Mouse (Mus musculus) liver, embryonic 13.5 days (tissue): Measurements from ENCODE around the gene Rimklb. TPM values are rescaled to one million over a fixed set of nuclear protein-coding genes. Genes with fewer than 3 reads are reported as not detected.
"Not testable (repeated sequence)": the region's sequence is repeated elsewhere in the genome, so short reads cannot be mapped to it uniquely, and the experiment has no call there.

Experiments
- ATAC-seq: fragments of 200-750 bp; cut with Nextera tagmentation; 2 replicates; pipeline ENCODE4 v1.8.0; 2017; ENCODE audit warnings: low read depth, mild to moderate bottlenecking, moderate number of reproducible peaks, moderate library complexity
- DNase-seq: peaks from one replicate; pipeline ENCODE4 v3.0.0; 2022
- H3K27ac ChIP-seq: fragments of 300-500 bp; sonication (generic); 2 replicates; pipeline ENCODE4 v1.5.1; 2015; ENCODE audit warnings: moderate library complexity, mild to moderate bottlenecking, inconsistent platforms
- H3K27me3 ChIP-seq: fragments of 300-500 bp; sonication (generic); 2 replicates; pipeline ENCODE4 v1.6.1; 2015; ENCODE audit warnings: mild to moderate bottlenecking, inconsistent platforms
- H3K36me3 ChIP-seq: fragments of 300-500 bp; sonication (generic); 2 replicates; pipeline ENCODE4 v1.6.1; 2015; ENCODE audit warnings: mild to moderate bottlenecking, inconsistent platforms
- H3K4me1 ChIP-seq: fragments of 300-500 bp; sonication (generic); replicated peaks from 2 replicates; pipeline ENCODE4 v1.6.1; 2015; ENCODE audit warnings: inconsistent platforms
- H3K4me2 ChIP-seq: fragments of 300-500 bp; sonication (generic); 2 replicates; pipeline ENCODE4 v1.6.1; 2015; ENCODE audit warnings: inconsistent platforms, mild to moderate bottlenecking, moderate library complexity
- H3K4me3 ChIP-seq: fragments of 300-500 bp; sonication (generic); replicated peaks from 2 replicates; pipeline ENCODE4 v1.5.1; 2015; ENCODE audit warnings: mild to moderate bottlenecking, inconsistent platforms
- H3K9ac ChIP-seq: fragments of 300-500 bp; sonication (generic); 2 replicates; pipeline ENCODE4 v1.6.1; 2015; ENCODE audit warnings: mild to moderate bottlenecking, inconsistent platforms
- H3K9me3 ChIP-seq: fragments of 300-500 bp; sonication (generic); replicated peaks from 2 replicates; pipeline ENCODE4 v1.6.1; 2016; ENCODE audit warnings: inconsistent platforms
- WGBS: fragments of 180-500 bp; shearing (Covaris S2); methylation state at CpG from one replicate; pipeline ENCODE4 v1.1.7; 2015; ENCODE audit not compliant: insufficient replicate concordance; 5-methylcytosine and 5-hydroxymethylcytosine counted together
- polyA plus RNA-seq: library from polyadenylated mRNA; unstranded; fragments of >200 nt; fragmentation: Nextera tagmentation; extraction: Ambion mirVana; gene quantifications from 2 replicates; pipeline ENCODE4 v1.2.1, GENCODE M21; 2015

The Rimklb gene
- polyA plus RNA-seq, 1 experiment from 2014 or later = 1.3 TPM

DNA sequence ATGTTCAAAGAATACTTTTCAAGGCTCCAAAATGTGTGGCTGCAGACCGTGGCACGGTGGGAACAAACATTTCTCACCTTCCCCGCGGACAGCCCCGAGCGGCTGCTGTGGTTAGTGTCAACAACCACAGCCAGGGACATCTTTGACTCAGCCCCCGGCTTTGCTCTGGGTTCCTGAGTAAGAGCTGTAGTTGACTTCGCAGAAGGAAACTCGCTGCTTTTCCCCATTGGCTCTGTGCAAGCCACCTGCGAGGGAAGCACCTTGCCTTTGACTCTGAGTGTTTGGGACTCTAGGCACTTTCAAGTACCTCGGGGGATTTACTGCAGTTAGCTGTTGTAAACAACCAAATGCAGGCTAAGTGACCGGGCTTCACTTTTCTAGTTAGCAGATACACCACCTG, 29.0 kb upstream of the Rimklb start:
- no peaks in the 10 kb centered on the region for H3K36me3 ChIP-seq
- WGBS = 15% methylated on average over 12 of the region's 12 CpGs
- H3K4me3 ChIP-seq = no peak overlapping the region
- 0 out of 2 replicates have a peak, but pooled peaks cover 3% of the 10 kb centered on the region for H3K27me3 ChIP-seq
- ATAC-seq = no peak
- H3K27ac ChIP-seq = no peak overlapping the region
- H3K4me2 ChIP-seq = no peak overlapping the region
- no peaks in the 10 kb centered on the region for H3K4me1 ChIP-seq
- no peak overlapping the region for H3K9ac ChIP-seq
- H3K9me3 ChIP-seq = no peaks in the 10 kb centered on the region
- DNase-seq = no peak

- Histone ChIP-seq H3K27me3 (0 out of 2 replicates have a peak, but pooled peaks cover 3% of the 10 kb centered on the region), H3K4me1 (no peaks in the 10 kb centered on the region), H3K36me3 (no peaks in the 10 kb centered on the region), H3K4me3 (no peak overlapping the region), H3K9ac (no peak overlapping the region), H3K27ac (no peak overlapping the region), H3K9me3 (no peaks in the 10 kb centered on the region), H3K4me2 (no peak overlapping the region)
- no peak for ATAC-seq
- WGBS = 61% methylated on average over 8 of the region's 8 CpGs
- no peak for DNase-seq
Measured at GRCm38 (mm10) chr6:122523289-122523688, 24.7 kb upstream of the Rimklb start.

- no peaks in the 10 kb centered on the region for H3K4me1 ChIP-seq
- H3K9ac ChIP-seq = no peak overlapping the region
- H3K27me3 ChIP-seq = 0 out of 2 replicates have a peak, but pooled peaks cover 2% of the 10 kb centered on the region
- no peaks in the 10 kb centered on the region for H3K36me3 ChIP-seq
- 61% methylated on average over 9 of the region's 9 CpGs for WGBS
- H3K4me3 ChIP-seq = no peak overlapping the region
- H3K4me2 ChIP-seq = no peak overlapping the region
- DNase-seq (no peak), ATAC-seq (no peak)
- H3K9me3 ChIP-seq = no peaks in the 10 kb centered on the region
- H3K27ac ChIP-seq = no peak overlapping the region
Measured at GRCm38 (mm10) chr6:122522595-122522994, 24.0 kb upstream of the Rimklb start.

- WGBS = 30% methylated on average over 2 of the region's 2 CpGs
- DNase-seq (no peak), ATAC-seq (no peak)
- Histone ChIP-seq H3K27me3 (no peaks in the 10 kb centered on the region), H3K4me1 (no peaks in the 10 kb centered on the region), H3K4me2 (no peak overlapping the region), H3K27ac (no peak overlapping the region), H3K9ac (no peak overlapping the region), H3K36me3 (no peaks in the 10 kb centered on the region), H3K4me3 (no peak overlapping the region), H3K9me3 (no peaks in the 10 kb centered on the region)
Measured at GRCm38 (mm10) chr6:122519384-122519783, 20.8 kb upstream of the Rimklb start.

GRCm38 (mm10) chr6:122517668-122518067, 19.1 kb upstream of the Rimklb start:
- WGBS = 37% methylated on average over 1 of the region's 1 CpGs

GRCm38 (mm10) chr6:122515762-122516161, 17.2 kb upstream of the Rimklb start:
- not testable (repeated sequence) for ATAC-seq, H3K27ac ChIP-seq, DNase-seq, H3K4me1 ChIP-seq, H3K36me3 ChIP-seq, H3K27me3 ChIP-seq, H3K4me3 ChIP-seq, H3K4me2 ChIP-seq, H3K9ac ChIP-seq, H3K9me3 ChIP-seq
- 69% methylated on average over 2 of the region's 2 CpGs for WGBS

More at GRCm38 (mm10) chr6:122517668-122518067, 19.1 kb upstream of the Rimklb start:
- Histone ChIP-seq H3K9me3 (no peaks in the 10 kb centered on the region), H3K4me3 (no peak overlapping the region), H3K36me3 (no peaks in the 10 kb centered on the region), H3K4me1 (no peaks in the 10 kb centered on the region), H3K27ac (no peak overlapping the region), H3K27me3 (no peaks in the 10 kb centered on the region), H3K9ac (no peak overlapping the region), H3K4me2 (no peak overlapping the region)
- no peak for DNase-seq
- no peak for ATAC-seq

- no peaks in the 10 kb centered on the region for H3K36me3 ChIP-seq
- H3K4me3 ChIP-seq = no peak overlapping the region
- no peaks in the 10 kb centered on the region for H3K4me1 ChIP-seq
- no peak overlapping the region for H3K9ac ChIP-seq
- no peak for ATAC-seq
- no peak overlapping the region for H3K27ac ChIP-seq
- 43% methylated on average over 3 of the region's 3 CpGs for WGBS
- no peaks in the 10 kb centered on the region for H3K9me3 ChIP-seq
- no peaks in the 10 kb centered on the region for H3K27me3 ChIP-seq
- no peak overlapping the region for H3K4me2 ChIP-seq
- no peak for DNase-seq
Measured at GRCm38 (mm10) chr6:122514312-122514711, 15.8 kb upstream of the Rimklb start.

DNA sequence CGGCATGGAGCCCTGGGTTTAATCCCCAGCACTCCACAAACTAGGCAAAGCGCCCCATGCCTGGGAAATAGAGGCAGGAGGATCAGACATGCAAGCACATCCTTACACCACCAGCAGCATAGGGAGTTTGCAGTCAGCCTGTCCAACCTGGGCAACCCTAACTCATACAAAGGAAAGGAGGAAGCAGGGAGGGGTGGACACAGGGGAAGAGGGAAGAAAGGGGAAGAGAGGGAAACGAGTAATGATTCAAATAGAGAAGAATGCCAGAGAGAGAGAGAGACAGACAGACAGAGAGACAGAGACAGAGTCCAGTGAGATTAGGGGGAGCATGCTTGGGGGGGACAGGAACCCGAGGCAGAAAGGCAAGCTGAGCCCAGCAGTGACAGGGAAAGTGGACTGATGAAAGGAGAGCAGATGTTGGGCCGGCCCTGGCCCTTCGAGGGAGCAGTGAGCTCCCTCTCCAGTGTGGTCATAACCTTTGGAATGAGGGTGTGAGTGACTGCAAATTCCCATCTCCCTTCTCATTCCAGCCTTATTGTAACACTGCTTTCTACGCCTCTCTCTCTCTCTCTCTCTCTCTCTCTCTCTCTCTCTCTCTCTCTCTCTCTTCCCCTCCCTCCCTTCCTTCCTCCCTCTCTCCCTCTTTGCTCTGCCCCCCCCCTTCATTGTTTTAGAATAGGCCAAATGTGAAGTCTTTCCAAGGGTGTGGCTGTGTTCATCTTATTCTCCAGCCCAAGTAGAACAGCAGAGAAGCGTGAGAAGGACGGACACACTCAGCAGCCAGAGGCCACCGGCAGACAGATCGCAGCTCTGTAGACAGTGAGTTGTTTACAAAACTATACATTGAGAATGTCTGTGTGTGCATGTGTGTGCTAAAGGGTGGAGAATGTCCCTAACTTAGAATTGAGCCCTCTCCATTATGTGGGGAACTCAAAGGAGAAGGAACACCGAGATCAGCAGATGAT, 14.6 kb upstream of the Rimklb start:
- DNase-seq = no peak
- ATAC-seq = no peak
- Histone ChIP-seq H3K36me3 (no peaks in the 10 kb centered on the region), H3K9me3 (no peaks in the 10 kb centered on the region), H3K4me1 (no peaks in the 10 kb centered on the region), H3K4me2 (no peak overlapping the region), H3K27me3 (no peaks in the 10 kb centered on the region), H3K27ac (no peak overlapping the region), H3K9ac (no peak overlapping the region), H3K4me3 (no peak overlapping the region)
- 48% methylated on average over 11 of the region's 12 CpGs for WGBS

DNA sequence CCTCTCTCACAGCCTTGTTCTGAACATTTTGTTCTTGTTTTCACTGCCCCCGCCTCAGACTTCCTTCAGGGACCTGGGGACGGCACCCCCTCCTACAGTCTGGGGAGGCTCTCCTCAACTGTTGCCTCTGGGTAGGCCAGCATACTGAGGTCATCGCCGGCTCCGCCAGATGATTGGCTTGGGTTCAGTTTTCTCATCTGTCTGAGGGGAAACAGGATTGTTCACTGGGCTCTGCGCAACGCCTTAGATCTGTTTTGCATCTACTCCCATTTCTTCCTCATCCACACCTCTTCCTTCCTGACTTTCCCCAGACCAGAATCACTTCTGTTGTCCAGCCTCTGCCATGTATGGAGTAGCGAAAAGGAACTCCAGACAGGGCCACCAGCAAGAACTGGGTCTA, 9.9 kb upstream of the Rimklb start:
- Histone ChIP-seq H3K27ac (no peak overlapping the region), H3K9ac (no peak overlapping the region), H3K4me3 (no peak overlapping the region), H3K9me3 (no peaks in the 10 kb centered on the region), H3K27me3 (no peaks in the 10 kb centered on the region), H3K4me1 (no peaks in the 10 kb centered on the region), H3K36me3 (no peaks in the 10 kb centered on the region), H3K4me2 (no peak overlapping the region)
- 52% methylated on average over 8 of the region's 8 CpGs for WGBS
- DNase-seq (no peak), ATAC-seq (no peak)

DNA sequence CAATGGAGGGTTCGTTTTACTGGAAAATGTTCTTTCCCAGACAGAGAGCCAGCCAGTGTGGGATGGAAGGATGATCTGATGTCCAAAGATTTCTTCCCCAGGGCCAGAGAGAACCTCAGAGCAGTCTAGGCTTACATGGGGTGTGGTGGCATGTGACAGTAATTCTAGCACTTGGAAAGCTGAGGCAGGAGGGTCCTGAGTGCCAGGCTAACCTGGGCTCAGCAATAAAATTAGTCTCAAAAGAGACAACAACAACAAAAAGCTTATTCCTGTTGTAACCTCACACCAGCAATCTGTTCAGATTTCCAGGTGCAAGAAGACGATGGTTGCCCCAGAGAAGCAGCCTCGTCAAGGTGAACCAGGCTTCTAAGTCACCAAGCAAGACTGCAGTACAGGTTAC, 7.0 kb upstream of the Rimklb start, which contains the start of gene Mfap5:
Gene Mfap5, plus strand, starts transcription at position 301 of the 400 bp plus-strand sequence.
- no peaks in the 10 kb centered on the region for H3K4me1 ChIP-seq

GRCm38 (mm10) chr6:122505041-122505440, 6.5 kb upstream of the Rimklb start:
- no peak for ATAC-seq
- no peaks in the 10 kb centered on the region for H3K9me3 ChIP-seq
- WGBS = 56% methylated on average over 4 of the region's 4 CpGs

More for the DNA sequence above, 7.0 kb upstream of the Rimklb start, which contains the start of gene Mfap5:
- Histone ChIP-seq H3K4me2 (no peak within 1 kb of the TSS), H3K27ac (no peak within 1 kb of the TSS), H3K9ac (no peak within 1 kb of the TSS), H3K36me3 (no peaks in the 10 kb centered on the region), H3K9me3 (no peaks in the 10 kb centered on the region), H3K27me3 (no peaks in the 10 kb centered on the region), H3K4me3 (no peak within 1 kb of the TSS)
- 73% methylated on average over 3 of the region's 3 CpGs for WGBS
- DNase-seq = no peak
- no peak for ATAC-seq

More at GRCm38 (mm10) chr6:122505041-122505440, 6.5 kb upstream of the Rimklb start:
- no peak for DNase-seq
- Histone ChIP-seq H3K9ac (no peak overlapping the region), H3K27ac (no peak overlapping the region), H3K36me3 (no peaks in the 10 kb centered on the region), H3K4me1 (no peaks in the 10 kb centered on the region), H3K4me3 (no peak overlapping the region), H3K4me2 (no peak overlapping the region), H3K27me3 (no peaks in the 10 kb centered on the region)
